Mouse (Mus musculus) heart, embryonic 12.5 days (tissue): Measurements from ENCODE around the gene Bcl6b. TPM values are rescaled to one million over a fixed set of nuclear protein-coding genes. Genes with fewer than 3 reads are reported as not detected.

Source experiments
- ATAC-seq: fragments of 200-750 bp; cut with Nextera tagmentation; 2 replicates; pipeline ENCODE4 v1.8.0; 2017; ENCODE audit warnings: moderate TSS enrichment, moderate library complexity; ENCODE audit not compliant: insufficient number of reproducible peaks, low FRiP score
- H3K27ac ChIP-seq: fragments of 300-500 bp; sonication (generic); 2 replicates; pipeline ENCODE4 v1.5.1; 2016; ENCODE audit warnings: mild to moderate bottlenecking, moderate library complexity; ENCODE audit not compliant: poor library complexity, severe bottlenecking
- H3K27me3 ChIP-seq: fragments of 300-500 bp; sonication (generic); replicated peaks from 2 replicates; pipeline ENCODE4 v1.6.1; 2016; ENCODE audit warnings: mild to moderate bottlenecking, moderate library complexity
- H3K36me3 ChIP-seq: fragments of 300-500 bp; sonication (generic); 2 replicates; pipeline ENCODE4 v1.6.1; 2016; ENCODE audit warnings: mild to moderate bottlenecking, moderate library complexity
- H3K4me1 ChIP-seq: fragments of 300-500 bp; sonication (generic); replicated peaks from 2 replicates; pipeline ENCODE4 v1.6.1; 2016; ENCODE audit warnings: mild to moderate bottlenecking
- H3K4me2 ChIP-seq: fragments of 300-500 bp; sonication (generic); 2 replicates; pipeline ENCODE4 v1.6.1; 2016; ENCODE audit warnings: mild to moderate bottlenecking, moderate library complexity
- H3K4me3 ChIP-seq: fragments of 300-500 bp; sonication (generic); 2 replicates; pipeline ENCODE4 v1.5.1; 2016; ENCODE audit warnings: mild to moderate bottlenecking
- H3K9ac ChIP-seq: fragments of 300-500 bp; sonication (generic); 2 replicates; pipeline ENCODE4 v1.6.1; 2016; ENCODE audit warnings: mild to moderate bottlenecking, moderate library complexity
- H3K9me3 ChIP-seq: fragments of 300-500 bp; sonication (generic); replicated peaks from 2 replicates; pipeline ENCODE4 v1.6.1; 2016; ENCODE audit warnings: mild to moderate bottlenecking, moderate library complexity
- WGBS: fragments of 180-500 bp; shearing (Covaris S2); methylation state at CpG from one replicate; pipeline ENCODE4 v1.1.7; 2016; 5-methylcytosine and 5-hydroxymethylcytosine counted together
- polyA plus RNA-seq: library from polyadenylated mRNA; unstranded; fragments of >200 nt; fragmentation: Nextera tagmentation; extraction: Ambion mirVana; gene quantifications from 2 replicates; pipeline ENCODE4 v1.2.1, GENCODE M21; 2016

Bcl6b gene
- polyA plus RNA-seq, 1 experiment from 2014 or later, result 17.6 TPM

DNA sequence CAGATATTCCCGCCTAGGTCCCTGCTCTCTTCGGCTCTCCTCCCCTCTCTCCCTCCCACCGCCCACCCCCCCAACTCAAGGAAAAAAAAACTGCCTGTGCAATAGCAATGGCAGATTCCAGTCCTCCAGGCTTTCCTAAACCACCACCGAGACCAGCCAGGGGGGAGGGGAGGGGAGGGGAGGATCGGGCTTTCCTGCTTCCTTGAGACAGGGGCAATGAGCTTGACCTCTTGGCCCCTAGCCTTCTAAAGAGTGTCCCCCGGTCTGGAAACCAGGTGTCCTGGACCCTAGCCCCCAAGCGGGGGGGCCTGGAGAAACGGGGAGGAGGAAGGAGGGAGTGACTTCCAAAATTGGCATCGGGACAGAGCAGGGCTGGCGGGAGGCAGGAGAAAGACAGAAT is 2.9 kb upstream of the Bcl6b start:
- no peak for ATAC-seq
- Histone ChIP-seq H3K27me3 (peaks cover 23% of the 10 kb centered on the region), H3K4me1 (peaks cover 47% of the 10 kb centered on the region), H3K4me3 (peak overlapping the region; percentile 53), H3K36me3 (peaks cover 18% of the 10 kb centered on the region), H3K9me3 (no peaks in the 10 kb centered on the region), H3K27ac (no peak overlapping the region), H3K4me2 (peak overlapping the region; percentile 82), H3K9ac (peak overlapping the region; percentile 74)
- WGBS, result 4% methylated on average over 9 of the region's 10 CpGs

DNA sequence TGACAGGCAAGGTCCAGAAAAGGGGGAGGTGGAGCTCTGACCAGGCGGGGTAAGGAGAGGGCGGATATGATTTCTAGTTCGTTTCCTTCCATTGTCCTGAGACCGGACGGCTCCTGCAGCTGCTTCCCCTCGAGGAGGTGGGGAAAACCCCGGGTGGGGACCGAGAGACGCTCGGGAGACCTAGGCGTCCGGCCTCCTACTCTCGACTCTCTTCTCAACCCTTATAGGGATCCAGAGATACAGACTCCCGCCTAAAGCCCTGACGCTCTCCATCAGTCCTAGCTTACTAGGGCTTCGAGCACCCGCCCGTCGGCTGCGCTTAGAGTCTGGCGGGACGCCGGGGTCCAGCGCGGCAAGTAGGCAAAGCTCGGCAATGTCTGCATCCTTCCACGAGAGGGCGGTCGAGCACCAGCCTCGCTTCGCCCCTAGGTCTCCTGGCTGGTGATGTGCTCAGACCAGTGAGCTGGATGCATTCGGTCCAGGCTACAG is 685 bp upstream of the Bcl6b start:
- H3K9me3 ChIP-seq, result no peaks in the 10 kb centered on the region
- WGBS, result 2% methylated on average over 32 of the region's 32 CpGs
- peak overlapping the region; percentile 70 for H3K4me2 ChIP-seq
- H3K27ac ChIP-seq, result peak overlapping the region; percentile 77
- peak; percentile 70 for ATAC-seq
- peak overlapping the region; percentile 17; the same call in 1 of the 2 replicates for H3K9ac ChIP-seq
- H3K4me3 ChIP-seq, result peak overlapping the region; percentile 51
- peaks cover 11% of the 10 kb centered on the region for H3K36me3 ChIP-seq
- H3K4me1 ChIP-seq, result peaks cover 54% of the 10 kb centered on the region
- H3K27me3 ChIP-seq, result peaks cover 45% of the 10 kb centered on the region

DNA sequence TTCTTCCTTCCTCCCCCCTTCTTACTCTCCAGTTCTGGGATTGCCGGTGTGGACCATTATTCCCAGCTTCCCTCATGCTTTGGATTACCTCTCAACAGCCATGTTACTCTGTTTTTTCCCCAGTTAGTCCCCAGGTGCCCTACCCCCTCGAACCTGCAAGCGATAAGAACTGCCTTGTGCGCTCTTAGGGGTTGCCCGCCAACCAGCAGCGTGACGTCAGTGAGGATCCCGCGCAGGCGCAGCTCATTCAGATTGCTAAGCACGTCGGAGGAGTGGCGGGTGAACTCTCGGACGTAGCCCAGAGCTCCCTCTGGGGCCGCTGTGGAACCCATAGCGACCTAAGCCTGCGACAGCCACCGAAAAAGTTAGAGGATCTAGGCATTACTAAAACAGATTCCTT is 770 bp downstream of the Bcl6b start:
- H3K9ac ChIP-seq, result peak overlapping the region; percentile 71
- peak overlapping the region; percentile 70 for H3K4me2 ChIP-seq
- WGBS, result under 1% methylated on average over 19 of the region's 19 CpGs
- peak overlapping the region; percentile 77 for H3K27ac ChIP-seq
- H3K36me3 ChIP-seq, result no peaks in the 10 kb centered on the region
- H3K9me3 ChIP-seq, result no peaks in the 10 kb centered on the region
- peak; percentile 81 for ATAC-seq
- peaks cover 56% of the 10 kb centered on the region for H3K4me1 ChIP-seq
- H3K27me3 ChIP-seq, result peaks cover 52% of the 10 kb centered on the region
- H3K4me3 ChIP-seq, result peak overlapping the region; percentile 51

GRCm38 (mm10) chr11:70227661-70228245 is 1.8 kb downstream of the Bcl6b start:
- peak overlapping the region; percentile 51 for H3K4me3 ChIP-seq
- no peaks in the 10 kb centered on the region for H3K36me3 ChIP-seq
- H3K27ac ChIP-seq, result no peak overlapping the region
- H3K27me3 ChIP-seq, result peaks cover 52% of the 10 kb centered on the region
- no peak for ATAC-seq
- H3K4me2 ChIP-seq, result peak overlapping the region; percentile 70
- WGBS, result 70% methylated on average over 4 of the region's 4 CpGs
- no peaks in the 10 kb centered on the region for H3K9me3 ChIP-seq
- H3K9ac ChIP-seq, result peak overlapping the region; percentile 71; the same call in 1 of the 2 replicates
- peaks cover 52% of the 10 kb centered on the region for H3K4me1 ChIP-seq

DNA sequence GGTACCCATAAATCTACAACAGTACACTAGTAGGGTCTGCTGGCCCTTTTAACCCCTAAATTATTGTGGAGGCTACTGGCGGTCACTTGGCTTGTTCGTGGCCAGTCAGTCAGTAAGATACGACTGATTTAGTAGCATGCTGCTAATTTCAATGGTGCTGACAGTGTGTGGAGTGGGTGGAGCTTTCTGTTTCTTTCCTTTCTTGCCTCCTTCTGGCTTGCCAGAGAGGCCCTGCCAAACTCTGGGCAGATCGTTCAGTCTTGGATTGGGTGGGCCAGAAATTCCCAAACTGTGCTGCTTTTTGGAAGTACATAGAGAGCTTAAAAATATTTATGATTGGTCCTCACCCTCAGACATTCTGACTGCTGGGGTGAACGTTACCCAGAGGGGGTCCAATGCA is 2.5 kb downstream of the Bcl6b start:
- H3K27me3 ChIP-seq, result peaks cover 52% of the 10 kb centered on the region
- H3K9me3 ChIP-seq, result no peaks in the 10 kb centered on the region
- H3K4me1 ChIP-seq, result peaks cover 50% of the 10 kb centered on the region
- peak overlapping the region; percentile 51 for H3K4me3 ChIP-seq
- no peak overlapping the region for H3K27ac ChIP-seq
- peak overlapping the region; percentile 64; the same call in 1 of the 2 replicates for H3K9ac ChIP-seq
- WGBS, result 30% methylated on average over 5 of the region's 5 CpGs
- H3K4me2 ChIP-seq, result peak overlapping the region; percentile 70
- no peak for ATAC-seq
- no peaks in the 10 kb centered on the region for H3K36me3 ChIP-seq

- H3K4me3 ChIP-seq, result peak overlapping the region; percentile 51
- peaks cover 52% of the 10 kb centered on the region for H3K27me3 ChIP-seq
- H3K9me3 ChIP-seq, result no peaks in the 10 kb centered on the region
- H3K4me2 ChIP-seq, result peak overlapping the region; percentile 70
- H3K36me3 ChIP-seq, result no peaks in the 10 kb centered on the region
- H3K27ac ChIP-seq, result no peak overlapping the region
- WGBS, result 10% methylated on average over 18 of the region's 18 CpGs
- H3K9ac ChIP-seq, result peak overlapping the region; percentile 64
- no peak for ATAC-seq
- peaks cover 56% of the 10 kb centered on the region for H3K4me1 ChIP-seq
These were observed 3.1 kb downstream of the Bcl6b start for GRCm38 (mm10) chr11:70226602-70226890.

GRCm38 (mm10) chr11:70225798-70226601 is 3.6 kb downstream of the Bcl6b start:
- Histone ChIP-seq H3K4me1 (peaks cover 56% of the 10 kb centered on the region), H3K9ac (peak overlapping the region; percentile 64), H3K36me3 (no peaks in the 10 kb centered on the region), H3K4me2 (peak overlapping the region; percentile 70), H3K27ac (no peak overlapping the region; the same call in 1 of the 2 replicates), H3K9me3 (no peaks in the 10 kb centered on the region), H3K27me3 (peaks cover 52% of the 10 kb centered on the region), H3K4me3 (peak overlapping the region; percentile 51)
- no peak for ATAC-seq
- 20% methylated on average over 27 of the region's 27 CpGs for WGBS

GRCm38 (mm10) chr11:70223724-70224123 is 5.9 kb downstream of the Bcl6b start:
- Histone ChIP-seq H3K9me3 (no peaks in the 10 kb centered on the region), H3K27me3 (peaks cover 47% of the 10 kb centered on the region), H3K4me2 (no peak overlapping the region), H3K36me3 (no peaks in the 10 kb centered on the region), H3K27ac (peak overlapping the region; percentile 69), H3K4me1 (peaks cover 54% of the 10 kb centered on the region), H3K9ac (no peak overlapping the region), H3K4me3 (no peak overlapping the region)
- WGBS, result 62% methylated on average over 9 of the region's 9 CpGs
- no peak for ATAC-seq

DNA sequence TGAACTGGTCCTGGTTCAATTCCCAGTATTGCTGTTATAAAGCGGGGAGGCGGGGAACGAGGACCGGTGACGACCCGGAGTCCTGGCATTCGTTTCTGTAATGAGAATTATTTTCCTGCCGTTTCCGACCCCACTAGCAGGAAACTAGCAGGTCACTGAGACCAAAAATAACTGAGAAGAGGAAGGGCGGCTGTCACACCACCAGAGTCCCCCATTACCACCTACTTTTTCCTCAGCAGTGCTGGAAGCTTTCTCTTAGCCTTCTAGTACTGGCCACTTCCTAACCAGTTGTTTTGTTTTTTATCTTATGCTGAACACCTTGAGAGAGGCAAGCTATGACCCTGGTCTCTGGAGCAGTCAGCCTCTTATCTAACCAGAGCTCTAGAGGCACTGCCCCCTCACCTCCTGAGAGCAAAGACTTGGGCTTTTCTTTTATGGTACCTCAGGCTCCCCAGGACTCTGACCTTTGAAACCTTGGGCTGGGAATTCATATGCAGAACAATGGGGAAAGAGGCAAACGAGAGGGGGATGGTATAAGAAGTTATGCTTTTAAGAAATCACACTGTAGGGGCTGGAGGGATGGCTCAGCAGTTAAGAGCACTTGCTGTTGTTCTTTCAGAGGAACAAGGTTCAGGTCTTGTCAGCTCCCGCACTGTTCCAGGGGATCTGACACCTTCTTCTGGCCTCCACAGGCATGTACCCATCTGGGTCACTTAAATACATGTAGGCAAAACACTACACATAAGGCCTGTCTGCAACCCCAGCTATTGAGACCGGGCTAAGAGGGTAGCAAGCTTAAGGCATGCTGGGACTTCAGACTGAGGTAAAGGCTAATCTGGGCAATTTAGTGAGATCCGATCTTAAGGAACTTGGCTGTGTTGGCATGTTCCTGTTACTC is 7.7 kb downstream of the Bcl6b start:
- Histone ChIP-seq H3K27ac (peak overlapping the region; percentile 94), H3K4me2 (peak overlapping the region; percentile 92), H3K9me3 (no peaks in the 10 kb centered on the region), H3K4me1 (peaks cover 49% of the 10 kb centered on the region), H3K4me3 (peak overlapping the region; percentile 53), H3K36me3 (no peaks in the 10 kb centered on the region), H3K9ac (peak overlapping the region; percentile 72), H3K27me3 (peaks cover 42% of the 10 kb centered on the region)
- WGBS, result 9% methylated on average over 14 of the region's 14 CpGs
- peak; percentile 82 for ATAC-seq

- H3K27me3 ChIP-seq, result peaks cover 42% of the 10 kb centered on the region
- under 1% methylated on average over 28 of the region's 28 CpGs for WGBS
- ATAC-seq, result peak; percentile 93
- no peaks in the 10 kb centered on the region for H3K36me3 ChIP-seq
- H3K4me3 ChIP-seq, result peak within 1 kb of the TSS; percentile 53
- H3K9ac ChIP-seq, result peak within 1 kb of the TSS; percentile 79
- H3K9me3 ChIP-seq, result no peaks in the 10 kb centered on the region
- peaks cover 40% of the 10 kb centered on the region for H3K4me1 ChIP-seq
- peak within 1 kb of the TSS; percentile 92 for H3K4me2 ChIP-seq
- peak within 1 kb of the TSS; percentile 94 for H3K27ac ChIP-seq
These were observed 8.6 kb downstream of the Bcl6b start, which contains the start of gene Slc16a13 for GRCm38 (mm10) chr11:70220731-70221602. Slc16a13 (minus strand) TSS chr11:70221064.
